Mouse (Mus musculus) heart, embryonic 12.5 days (tissue): ENCODE data around the gene Mus81. TPM values are rescaled to one million over a fixed set of nuclear protein-coding genes. Genes with fewer than 3 reads are reported as not detected.

Source experiments
- ATAC-seq: fragments of 200-750 bp; cut with Nextera tagmentation; 2 replicates; pipeline ENCODE4 v1.8.0; 2017; ENCODE audit warnings: moderate TSS enrichment, moderate library complexity; ENCODE audit not compliant: insufficient number of reproducible peaks, low FRiP score
- H3K27ac ChIP-seq: fragments of 300-500 bp; sonication (generic); 2 replicates; pipeline ENCODE4 v1.5.1; 2016; ENCODE audit warnings: mild to moderate bottlenecking, moderate library complexity; ENCODE audit not compliant: poor library complexity, severe bottlenecking
- H3K27me3 ChIP-seq: fragments of 300-500 bp; sonication (generic); replicated peaks from 2 replicates; pipeline ENCODE4 v1.6.1; 2016; ENCODE audit warnings: mild to moderate bottlenecking, moderate library complexity
- H3K36me3 ChIP-seq: fragments of 300-500 bp; sonication (generic); 2 replicates; pipeline ENCODE4 v1.6.1; 2016; ENCODE audit warnings: mild to moderate bottlenecking, moderate library complexity
- H3K4me1 ChIP-seq: fragments of 300-500 bp; sonication (generic); replicated peaks from 2 replicates; pipeline ENCODE4 v1.6.1; 2016; ENCODE audit warnings: mild to moderate bottlenecking
- H3K4me2 ChIP-seq: fragments of 300-500 bp; sonication (generic); 2 replicates; pipeline ENCODE4 v1.6.1; 2016; ENCODE audit warnings: mild to moderate bottlenecking, moderate library complexity
- H3K4me3 ChIP-seq: fragments of 300-500 bp; sonication (generic); 2 replicates; pipeline ENCODE4 v1.5.1; 2016; ENCODE audit warnings: mild to moderate bottlenecking
- H3K9ac ChIP-seq: fragments of 300-500 bp; sonication (generic); 2 replicates; pipeline ENCODE4 v1.6.1; 2016; ENCODE audit warnings: mild to moderate bottlenecking, moderate library complexity
- H3K9me3 ChIP-seq: fragments of 300-500 bp; sonication (generic); replicated peaks from 2 replicates; pipeline ENCODE4 v1.6.1; 2016; ENCODE audit warnings: mild to moderate bottlenecking, moderate library complexity
- WGBS: fragments of 180-500 bp; shearing (Covaris S2); methylation state at CpG from one replicate; pipeline ENCODE4 v1.1.7; 2016; 5-methylcytosine and 5-hydroxymethylcytosine counted together
- polyA plus RNA-seq: library from polyadenylated mRNA; unstranded; fragments of >200 nt; fragmentation: Nextera tagmentation; extraction: Ambion mirVana; gene quantifications from 2 replicates; pipeline ENCODE4 v1.2.1, GENCODE M21; 2016

Gene Mus81
- polyA plus RNA-seq, 1 experiment from 2014 or later: 33.2 TPM

DNA sequence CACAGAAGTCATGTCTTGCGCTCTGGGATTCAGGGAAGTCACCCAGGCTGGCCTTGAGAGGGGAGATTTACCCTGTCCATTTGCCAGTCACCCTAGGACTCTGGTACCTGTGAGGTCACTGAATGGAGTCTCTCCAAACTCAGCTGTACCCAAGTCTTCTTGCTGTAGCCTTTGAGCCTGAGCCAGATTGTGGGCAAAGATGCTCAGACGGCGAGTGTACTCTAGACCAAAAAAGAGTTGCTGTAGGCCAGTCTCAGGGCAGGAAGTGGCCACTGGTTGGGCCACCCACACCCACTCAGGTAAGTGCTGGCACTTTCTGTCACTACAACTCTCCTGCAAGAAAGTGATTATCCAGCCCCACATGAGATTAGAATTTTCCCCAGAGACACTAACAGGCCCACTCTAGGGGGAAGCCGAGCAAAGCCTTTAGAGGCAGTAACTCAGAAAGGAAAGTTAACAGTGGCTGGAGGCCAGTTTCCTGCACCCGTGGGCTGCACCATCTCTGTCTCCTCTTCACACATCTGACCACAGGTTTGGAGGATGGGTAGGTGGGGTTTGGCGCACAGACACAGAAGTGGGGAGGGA is 21.2 kb downstream of the Mus81 start:
- H3K27ac ChIP-seq: no peak overlapping the region
- WGBS: 87% methylated on average over 6 of the region's 6 CpGs
- H3K27me3 ChIP-seq: no peaks in the 10 kb centered on the region
- no peak overlapping the region for H3K4me2 ChIP-seq
- H3K9ac ChIP-seq: no peak overlapping the region
- H3K4me3 ChIP-seq: no peak overlapping the region
- peaks cover 55% of the 10 kb centered on the region for H3K36me3 ChIP-seq
- ATAC-seq: no peak
- H3K9me3 ChIP-seq: no peaks in the 10 kb centered on the region
- H3K4me1 ChIP-seq: peaks cover 23% of the 10 kb centered on the region

DNA sequence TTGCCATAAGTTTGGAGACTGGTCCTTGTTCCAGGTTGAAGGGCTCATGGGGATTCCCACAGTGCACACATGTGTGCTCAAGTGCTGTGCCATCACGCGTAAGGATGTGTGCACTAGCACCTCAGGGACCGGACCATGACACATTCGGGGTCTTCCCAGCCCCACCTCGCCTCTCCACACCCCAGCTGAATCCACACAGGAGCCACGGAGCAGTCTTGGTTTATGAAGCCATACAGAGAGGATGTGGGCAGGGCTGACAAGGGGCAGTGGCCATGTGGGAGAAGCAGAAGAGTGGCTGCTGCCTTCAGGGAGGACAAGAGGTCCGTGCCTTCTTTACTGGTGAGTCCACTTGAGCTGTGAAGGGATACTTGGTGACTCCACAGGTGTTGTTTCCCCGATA is 23.2 kb downstream of the Mus81 start:
- no peaks in the 10 kb centered on the region for H3K9me3 ChIP-seq
- WGBS: 96% methylated on average over 8 of the region's 8 CpGs
- H3K9ac ChIP-seq: no peak overlapping the region
- H3K4me1 ChIP-seq: peaks cover 33% of the 10 kb centered on the region
- H3K27me3 ChIP-seq: no peaks in the 10 kb centered on the region
- no peak overlapping the region for H3K4me2 ChIP-seq
- no peak overlapping the region for H3K27ac ChIP-seq
- ATAC-seq: no peak
- no peak overlapping the region for H3K4me3 ChIP-seq
- peaks cover 57% of the 10 kb centered on the region for H3K36me3 ChIP-seq

DNA sequence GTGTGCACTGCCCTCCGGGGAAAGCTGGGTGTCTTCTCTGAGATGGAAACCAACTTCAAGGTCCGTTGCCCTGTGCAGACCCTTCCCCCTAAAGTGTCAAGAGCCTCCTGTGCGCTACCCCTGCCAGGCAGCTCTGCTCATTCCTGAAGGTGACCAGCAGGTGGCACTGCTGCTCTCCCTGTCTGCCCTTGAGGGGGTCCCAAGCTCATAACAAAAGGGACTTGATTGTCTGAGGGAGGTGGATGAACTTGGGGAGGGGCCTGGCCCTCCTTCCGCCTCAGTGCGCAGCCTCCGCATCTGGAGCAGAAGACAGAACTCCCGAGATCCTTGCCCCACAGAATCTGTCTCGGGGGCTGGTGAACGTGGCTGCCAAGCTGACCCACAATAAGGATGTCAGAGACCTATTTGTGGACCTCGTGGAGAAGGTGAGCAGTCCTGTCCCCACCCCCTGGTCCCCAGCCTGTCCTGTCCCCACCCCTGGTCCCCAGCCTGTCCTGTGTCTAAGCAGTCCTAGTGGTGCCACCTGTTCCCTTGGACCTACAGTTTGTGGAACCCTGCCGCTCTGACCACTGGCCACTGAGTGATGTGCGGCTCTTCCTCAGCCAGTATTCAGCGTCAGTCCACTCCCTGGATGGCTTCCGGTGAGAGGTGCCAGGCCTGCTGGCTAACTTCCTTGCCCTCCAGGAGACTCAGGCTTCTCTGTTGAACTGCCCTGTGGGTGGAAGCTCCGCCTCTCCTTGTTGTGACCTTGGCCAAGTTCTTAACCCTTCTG is 24.2 kb downstream of the Mus81 start:
- Histone ChIP-seq H3K4me3 (peak overlapping the region; percentile 28), H3K9ac (peak overlapping the region; percentile 53), H3K9me3 (no peaks in the 10 kb centered on the region), H3K27ac (peak overlapping the region; percentile 80), H3K36me3 (peaks cover 57% of the 10 kb centered on the region), H3K4me2 (peak overlapping the region; percentile 52), H3K27me3 (no peaks in the 10 kb centered on the region), H3K4me1 (peaks cover 27% of the 10 kb centered on the region)
- no peak for ATAC-seq
- 41% methylated on average over 15 of the region's 15 CpGs for WGBS

DNA sequence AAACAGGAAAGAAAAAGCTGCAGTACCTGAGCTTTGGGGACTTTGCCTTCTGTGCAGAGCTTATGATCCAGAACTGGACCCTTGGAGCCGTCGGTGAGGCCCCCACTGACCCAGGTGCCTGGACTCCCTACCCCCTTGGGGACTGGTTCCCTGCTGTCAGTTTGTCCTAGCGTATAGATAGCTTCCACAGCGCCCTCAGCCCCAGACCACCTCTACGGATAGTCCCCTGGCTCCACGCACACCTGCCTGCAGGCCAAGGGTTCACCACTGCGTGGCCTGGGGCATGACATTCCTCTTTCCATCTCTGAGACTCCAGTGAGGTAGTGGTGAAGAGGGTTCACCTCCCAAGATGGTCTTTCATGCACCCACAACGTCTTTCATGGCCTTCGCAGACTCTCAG is 25.0 kb downstream of the Mus81 start:
- 88% methylated on average over 9 of the region's 9 CpGs for WGBS
- H3K36me3 ChIP-seq: peaks cover 57% of the 10 kb centered on the region
- ATAC-seq: no peak

DNA sequence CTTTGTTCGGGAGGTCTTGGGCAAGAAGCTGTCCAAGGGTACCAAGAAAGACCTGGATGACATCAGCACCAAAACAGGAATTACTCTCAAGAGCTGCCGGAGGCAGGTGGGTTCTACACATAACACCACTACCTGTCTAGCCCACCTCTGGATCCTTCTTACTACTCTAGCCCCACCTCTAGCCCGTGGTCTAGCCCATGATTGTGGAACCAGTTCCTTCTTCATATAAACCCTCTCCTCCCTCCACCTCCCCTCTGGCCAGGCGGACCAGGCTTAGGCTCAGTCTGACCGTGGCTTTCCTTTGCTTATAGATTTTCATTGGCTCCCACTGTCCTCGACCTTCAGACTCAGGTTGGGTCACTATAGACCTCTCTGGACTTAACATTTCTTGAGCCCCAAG is 26.8 kb downstream of the Mus81 start:
- H3K4me3 ChIP-seq: peak overlapping the region; percentile 67
- H3K9ac ChIP-seq: peak overlapping the region; percentile 81; the same call in 1 of the 2 replicates
- WGBS: 85% methylated on average over 6 of the region's 6 CpGs
- H3K36me3 ChIP-seq: peaks cover 39% of the 10 kb centered on the region
- no peaks in the 10 kb centered on the region for H3K9me3 ChIP-seq
- H3K4me1 ChIP-seq: peaks cover 35% of the 10 kb centered on the region
- H3K4me2 ChIP-seq: peak overlapping the region; percentile 84
- H3K27ac ChIP-seq: no peak overlapping the region
- no peaks in the 10 kb centered on the region for H3K27me3 ChIP-seq
- no peak for ATAC-seq

More for the DNA sequence above, 25.0 kb downstream of the Mus81 start:
- Histone ChIP-seq H3K9ac (no peak overlapping the region), H3K27me3 (no peaks in the 10 kb centered on the region), H3K27ac (no peak overlapping the region), H3K9me3 (no peaks in the 10 kb centered on the region), H3K4me1 (peaks cover 26% of the 10 kb centered on the region), H3K4me3 (no peak overlapping the region), H3K4me2 (no peak overlapping the region)

DNA sequence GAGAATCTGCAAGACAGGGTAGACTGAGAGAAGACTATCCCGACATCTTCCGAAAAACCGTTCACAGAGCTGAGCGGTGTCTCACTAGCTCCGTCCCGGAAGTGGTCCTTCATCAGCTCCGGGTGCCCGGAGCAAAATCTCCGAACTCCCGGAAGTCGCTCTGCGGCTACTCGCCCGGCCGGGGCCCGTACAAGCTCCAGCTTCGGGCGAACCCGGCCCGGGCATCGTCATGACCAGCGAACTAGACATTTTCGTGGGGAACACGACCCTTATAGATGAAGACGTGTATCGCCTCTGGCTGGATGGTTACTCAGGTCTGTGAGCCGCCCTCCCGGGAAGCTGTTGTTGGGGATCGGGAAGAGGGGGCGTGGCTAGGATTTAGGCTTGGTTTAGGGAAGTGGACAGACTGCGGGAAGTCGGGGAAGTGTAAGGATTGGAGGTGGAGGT is 27.7 kb downstream of the Mus81 start, which contains the start of gene Fibp:
Gene Fibp, plus strand, starts transcription at position 151 of the 447 bp plus-strand sequence.
- Histone ChIP-seq H3K4me2 (peak within 1 kb of the TSS; percentile 84), H3K4me1 (peaks cover 45% of the 10 kb centered on the region), H3K9me3 (no peaks in the 10 kb centered on the region), H3K36me3 (peaks cover 30% of the 10 kb centered on the region), H3K27me3 (no peaks in the 10 kb centered on the region), H3K27ac (peak within 1 kb of the TSS; percentile 37; the same call in 1 of the 2 replicates), H3K4me3 (peak within 1 kb of the TSS; percentile 67), H3K9ac (peak within 1 kb of the TSS; percentile 81)
- peak; percentile 63 for ATAC-seq
- WGBS: under 1% methylated on average over 32 of the region's 32 CpGs

DNA sequence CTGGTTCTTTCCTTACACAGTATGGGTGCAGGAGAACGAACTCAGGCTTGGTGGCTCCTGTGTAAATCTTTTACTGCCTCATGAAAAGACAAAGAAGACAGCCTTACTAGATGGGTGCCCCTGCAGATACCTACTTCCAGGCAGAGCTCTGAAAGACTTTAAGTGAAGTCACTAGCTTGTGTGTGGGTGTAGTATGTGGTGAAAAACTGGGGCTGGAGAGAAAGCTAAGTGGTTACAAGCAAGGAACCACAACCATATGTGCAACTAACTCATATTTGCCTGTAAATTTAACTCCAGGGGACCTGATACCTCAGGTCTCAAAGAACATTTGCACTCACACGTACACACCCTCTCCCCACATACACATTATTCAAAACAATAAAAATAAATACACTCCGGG is 28.3 kb downstream of the Mus81 start:
- H3K9ac ChIP-seq: peak overlapping the region; percentile 81
- peaks cover 24% of the 10 kb centered on the region for H3K36me3 ChIP-seq
- H3K9me3 ChIP-seq: no peaks in the 10 kb centered on the region
- H3K4me1 ChIP-seq: peaks cover 51% of the 10 kb centered on the region
- H3K4me2 ChIP-seq: peak overlapping the region; percentile 84
- 25% methylated on average over 3 of the region's 3 CpGs for WGBS
- H3K27me3 ChIP-seq: no peaks in the 10 kb centered on the region
- ATAC-seq: no peak
- peak overlapping the region; percentile 67 for H3K4me3 ChIP-seq
- H3K27ac ChIP-seq: no peak overlapping the region

DNA sequence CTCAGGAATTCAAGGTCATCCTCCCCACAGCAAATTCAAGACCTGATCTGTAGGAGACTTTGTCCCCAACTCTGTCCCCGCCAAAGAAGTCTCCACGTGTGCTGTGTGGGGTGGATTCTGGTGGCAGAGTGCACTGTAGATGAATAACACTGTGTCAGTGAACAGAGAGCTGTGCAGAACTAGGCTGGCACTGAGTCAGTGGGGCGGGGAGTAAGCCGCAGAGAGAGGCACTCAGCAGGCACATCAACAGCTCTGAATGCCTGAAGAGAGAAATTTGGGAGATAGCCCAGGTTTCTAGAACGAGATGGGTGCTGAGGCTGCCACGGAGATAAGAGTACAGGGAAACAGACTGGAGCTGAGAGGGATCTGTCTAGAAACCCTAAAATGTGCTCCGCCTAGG is 29.2 kb downstream of the Mus81 start:
- Histone ChIP-seq H3K27ac (no peak overlapping the region), H3K4me1 (peaks cover 49% of the 10 kb centered on the region)

DNA sequence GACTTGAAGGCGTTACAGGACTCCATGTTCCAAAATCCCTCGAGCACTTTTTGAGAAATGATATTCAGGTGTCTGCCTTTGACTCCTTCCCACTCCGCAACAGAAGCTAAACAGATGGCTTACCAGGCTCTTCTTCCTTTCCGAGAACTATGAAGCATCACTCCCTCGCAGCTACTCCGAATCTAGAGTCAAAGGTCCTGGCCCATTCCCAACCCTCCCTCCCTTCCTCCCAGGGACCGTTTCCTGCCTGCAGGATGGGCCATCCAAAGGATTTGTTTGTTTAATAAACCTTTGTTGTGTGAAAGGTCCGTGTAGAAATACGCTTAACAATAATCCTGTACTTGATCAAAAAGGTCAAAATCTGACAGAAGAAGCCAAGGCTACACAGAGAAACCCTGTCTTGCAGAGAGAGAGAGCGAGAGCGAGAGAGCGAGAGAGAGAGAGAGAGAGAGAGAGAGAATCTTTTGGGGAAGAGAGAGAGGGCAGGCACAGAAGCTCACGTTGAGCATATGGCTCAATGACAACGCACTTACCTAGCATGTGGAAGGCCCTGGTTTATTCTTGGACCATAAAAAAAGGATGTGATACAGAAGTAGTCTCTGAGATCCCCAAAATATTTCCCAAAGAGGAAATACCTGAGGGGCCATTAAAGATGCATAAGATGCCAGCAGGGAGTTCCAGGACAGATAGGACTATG is 30.3 kb downstream of the Mus81 start, which contains the start of gene Ccdc85b:
Gene Ccdc85b, minus strand, starts transcription at position 149 of the 697 bp plus-strand sequence.
- Histone ChIP-seq H3K9me3 (no peaks in the 10 kb centered on the region), H3K4me1 (peaks cover 44% of the 10 kb centered on the region), H3K27me3 (no peaks in the 10 kb centered on the region), H3K36me3 (peaks cover 20% of the 10 kb centered on the region), H3K9ac (peak within 1 kb of the TSS; percentile 94), H3K4me2 (peak within 1 kb of the TSS; percentile 98), H3K4me3 (peak within 1 kb of the TSS; percentile 89), H3K27ac (peak within 1 kb of the TSS; percentile 91)
- ATAC-seq: no peak
- 17% methylated on average over 14 of the region's 14 CpGs for WGBS

More for the DNA sequence above, 29.2 kb downstream of the Mus81 start:
- no peak overlapping the region for H3K4me2 ChIP-seq
- ATAC-seq: no peak
- H3K9ac ChIP-seq: no peak overlapping the region
- 58% methylated on average over 7 of the region's 7 CpGs for WGBS
- H3K36me3 ChIP-seq: peaks cover 25% of the 10 kb centered on the region
- H3K4me3 ChIP-seq: no peak overlapping the region
- H3K27me3 ChIP-seq: no peaks in the 10 kb centered on the region
- no peaks in the 10 kb centered on the region for H3K9me3 ChIP-seq

DNA sequence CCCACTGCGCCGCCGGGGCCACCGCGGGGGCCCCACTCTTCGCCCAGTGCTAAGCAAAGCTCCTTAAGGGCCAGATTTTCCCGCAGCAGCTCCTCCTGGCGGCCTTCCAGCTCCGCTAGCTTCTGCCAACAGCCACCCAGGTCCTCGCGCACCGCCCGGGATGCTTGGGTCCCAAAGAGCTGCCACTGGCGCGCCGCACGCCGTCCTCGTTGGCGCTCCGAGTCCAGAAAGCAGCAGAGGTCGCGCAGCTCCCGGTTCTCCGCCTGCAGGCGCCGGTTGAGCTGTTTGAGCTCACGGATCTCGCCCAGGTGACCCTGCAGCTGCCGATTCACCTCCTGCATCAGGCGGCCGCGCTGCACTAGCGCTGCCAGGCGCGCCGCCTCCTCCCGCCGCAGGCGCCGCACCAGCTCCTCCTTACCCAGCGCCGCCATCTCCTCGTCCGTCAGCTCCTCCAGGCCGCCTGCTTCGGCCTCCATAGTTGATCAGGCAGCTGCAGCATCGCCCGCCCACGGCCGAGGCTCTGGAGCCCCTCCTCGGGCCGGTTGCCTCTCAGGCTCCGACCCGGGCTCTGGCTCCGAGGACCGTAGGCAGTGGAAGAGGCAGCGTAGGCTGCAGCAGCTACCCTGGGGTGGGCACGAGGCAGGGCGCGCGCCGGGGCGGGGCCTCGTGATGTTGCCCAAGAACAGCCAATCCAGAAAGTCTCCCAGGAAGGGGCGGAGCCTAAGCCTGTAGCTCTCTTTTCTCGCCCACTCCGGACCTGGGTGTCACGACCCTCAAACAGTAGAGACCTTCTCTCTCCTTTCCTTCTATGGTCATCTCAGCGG is 31.1 kb downstream of the Mus81 start:
- ATAC-seq: peak; percentile 91
- Histone ChIP-seq H3K4me1 (peaks cover 44% of the 10 kb centered on the region), H3K9ac (peak overlapping the region; percentile 94), H3K36me3 (peaks cover 14% of the 10 kb centered on the region), H3K4me2 (peak overlapping the region; percentile 98), H3K4me3 (peak overlapping the region; percentile 89), H3K27ac (peak overlapping the region; percentile 91), H3K9me3 (no peaks in the 10 kb centered on the region), H3K27me3 (no peaks in the 10 kb centered on the region)
- under 1% methylated on average over 70 of the region's 70 CpGs for WGBS
